Mouse (Mus musculus): ENCODE measurements around the gene Krtap15. TPM values are rescaled to one million over a fixed set of nuclear protein-coding genes. Genes with fewer than 3 reads are reported as not detected.

The Krtap15 gene
- total and polyA plus RNA-seq, 3 experiments, result not detected

GRCm38 (mm10) chr16:88869311-88869710 lies 49.3 kb downstream of the Krtap15 start, which contains the start of gene Krtap19-1:
Gene Krtap19-1 (minus strand): TSS chr16:88869411.
- no peaks in the 10 kb centered on the region for H3K4me1 ChIP-seq (ENCODE audit: control insufficient read depth in 1 of 2, insufficient read depth in 2 of 2, low read length in 2 of 2)
- no peaks in the 10 kb centered on the region for H3K79me2 ChIP-seq (ENCODE audit: control insufficient read depth, insufficient read depth, low read length, poor library complexity)
- no peak for TF ChIP-seq CHD1 (IDR thresholded peaks at IDR 0.05; ENCODE audit: low read depth, low read length)
- no peak for TF ChIP-seq ZC3H11A (IDR thresholded peaks at IDR 0.05; ENCODE audit: low read depth, low read length)
- TF ChIP-seq RAD21 (IDR thresholded peaks at IDR 0.05; ENCODE audit: low read depth, low read length), result no peak
- no peak for TF ChIP-seq MXI1 (IDR thresholded peaks at IDR 0.05; ENCODE audit: low read depth, low read length)
- TF ChIP-seq E2F4 (IDR thresholded peaks at IDR 0.05; ENCODE audit: borderline replicate concordance, low read depth, low read length), result no peak
- TF ChIP-seq GATA1 (IDR thresholded peaks at IDR 0.05; ENCODE audit: low read depth, low read length), result no peak
- TF ChIP-seq KAT2A (conservative IDR thresholded peaks at IDR 0.05; ENCODE audit: low read depth, low read length), result no peak
- TF ChIP-seq TAL1 (IDR thresholded peaks at IDR 0.05; ENCODE audit: low read length), result no peak
- TF ChIP-seq TCF12 (IDR thresholded peaks at IDR 0.05; ENCODE audit: low read depth, low read length), result no peak
- no peak for TF ChIP-seq SMC3 (IDR thresholded peaks at IDR 0.05; ENCODE audit: low read depth, low read length)
- TF ChIP-seq POLR2A (IDR thresholded peaks at IDR 0.05; ENCODE audit: control insufficient read depth in 1 of 2, insufficient read depth in 1 of 2, low read depth in 1 of 2, low read length in 2 of 2, poor library complexity in 1 of 2), result no peak
- TF ChIP-seq NELFE (IDR thresholded peaks at IDR 0.05; ENCODE audit: low read depth, low read length), result no peak
- TF ChIP-seq ZNF384 (IDR thresholded peaks at IDR 0.05; ENCODE audit: low read depth, low read length), result no peak
- no peak for TF ChIP-seq TBP (IDR thresholded peaks at IDR 0.05; ENCODE audit: low read depth, low read length)
- no peak for TF ChIP-seq MEF2A (IDR thresholded peaks at IDR 0.05; ENCODE audit: extremely low read depth, insufficient replicate concordance, low read depth, low read length, poor library complexity, severe bottlenecking)
- TF ChIP-seq MAFK (IDR thresholded peaks at IDR 0.05; ENCODE audit: borderline replicate concordance, low read depth, low read length), result no peak
- TF ChIP-seq ETS1 (IDR thresholded peaks at IDR 0.05; ENCODE audit: low read depth, low read length), result no peak
- TF ChIP-seq ELF1 (IDR thresholded peaks at IDR 0.05; ENCODE audit: low read depth, low read length), result no peak
- no peak for TF ChIP-seq NRF1 (IDR thresholded peaks at IDR 0.05; ENCODE audit: insufficient read depth, low read depth, low read length, poor library complexity, severe bottlenecking)
- DNase-seq (ENCODE audit: low read depth, low spot score), result no peak
- no peaks in the 10 kb centered on the region for H3K27me3 ChIP-seq (ENCODE audit: control insufficient read depth in 1 of 2, insufficient read depth in 2 of 2, low read length in 2 of 2)
- H3K9me3 ChIP-seq (replicated peaks; ENCODE audit: insufficient read depth, low read length), result no peaks in the 10 kb centered on the region
- H3K9ac ChIP-seq (ENCODE audit: control insufficient read depth, low read depth, low read length, poor library complexity, severe bottlenecking), result no peak within 1 kb of the TSS
- H3K4me3 ChIP-seq (ENCODE audit: control insufficient read depth in 1 of 2, insufficient read depth in 1 of 2, low read depth in 2 of 2, low read length in 2 of 2), result no peak within 1 kb of the TSS
- no peak within 1 kb of the TSS for H3K27ac ChIP-seq (ENCODE audit: control insufficient read depth, low read depth, low read length)
- H3K36me3 ChIP-seq (ENCODE audit: control insufficient read depth in 1 of 2, insufficient read depth in 2 of 2, low read length in 2 of 2), result no peaks in the 10 kb centered on the region

GRCm38 (mm10) chr16:88874169-88874568 lies 54.2 kb downstream of the Krtap15 start, which contains the start of gene Krtap19-2:
Gene Krtap19-2 (minus strand): TSS chr16:88874269.
- Histone ChIP-seq H3K27ac (ENCODE audit: control insufficient read depth, low read depth, low read length) (no peak within 1 kb of the TSS), H3K36me3 (ENCODE audit: control insufficient read depth in 1 of 2, insufficient read depth in 2 of 2, low read length in 2 of 2) (no peaks in the 10 kb centered on the region), H3K4me1 (ENCODE audit: control insufficient read depth in 1 of 2, insufficient read depth in 2 of 2, low read length in 2 of 2) (no peaks in the 10 kb centered on the region), H3K79me2 (ENCODE audit: control insufficient read depth, insufficient read depth, low read length, poor library complexity) (no peaks in the 10 kb centered on the region), H3K9me3 (replicated peaks; ENCODE audit: insufficient read depth, low read length) (no peaks in the 10 kb centered on the region), H3K27me3 (ENCODE audit: control insufficient read depth in 1 of 2, insufficient read depth in 2 of 2, low read length in 2 of 2) (no peaks in the 10 kb centered on the region), H3K9ac (ENCODE audit: control insufficient read depth, low read depth, low read length, poor library complexity, severe bottlenecking) (no peak within 1 kb of the TSS), H3K4me3 (ENCODE audit: control insufficient read depth in 1 of 2, insufficient read depth in 1 of 2, low read depth in 2 of 2, low read length in 2 of 2) (no peak within 1 kb of the TSS)
- no peak for TF ChIP-seq ETS1 (IDR thresholded peaks at IDR 0.05; ENCODE audit: low read depth, low read length)
- TF ChIP-seq MXI1 (IDR thresholded peaks at IDR 0.05; ENCODE audit: low read depth, low read length), result no peak
- TF ChIP-seq MAZ (IDR thresholded peaks at IDR 0.05; ENCODE audit: low read depth, low read length), result no peak
- no peak for TF ChIP-seq ELF1 (IDR thresholded peaks at IDR 0.05; ENCODE audit: low read depth, low read length)
- TF ChIP-seq E2F4 (IDR thresholded peaks at IDR 0.05; ENCODE audit: borderline replicate concordance, low read depth, low read length), result no peak
- TF ChIP-seq RAD21 (IDR thresholded peaks at IDR 0.05; ENCODE audit: low read depth, low read length), result no peak
- no peak for TF ChIP-seq TCF12 (IDR thresholded peaks at IDR 0.05; ENCODE audit: low read depth, low read length)
- no peak for TF ChIP-seq SMC3 (IDR thresholded peaks at IDR 0.05; ENCODE audit: low read depth, low read length)
- TF ChIP-seq NRF1 (IDR thresholded peaks at IDR 0.05; ENCODE audit: insufficient read depth, low read depth, low read length, poor library complexity, severe bottlenecking), result no peak
- no peak for TF ChIP-seq USF1 (IDR thresholded peaks at IDR 0.05; ENCODE audit: low read depth, low read length)
- TF ChIP-seq GATA1 (IDR thresholded peaks at IDR 0.05; ENCODE audit: low read depth, low read length), result no peak
- no peak for DNase-seq (ENCODE audit: low read depth, low spot score)

All from MEL (cell line).